Mouse (Mus musculus) megakaryocyte, embryonic 14.5 days (primary cell): ENCODE measurements around the gene Gm266. TPM values are rescaled to one million over a fixed set of nuclear protein-coding genes. Genes with fewer than 3 reads are reported as not detected.
A peak's percentile ranks its signal among the peaks of the same experiment; 100 is the strongest.

ENCODE experiments used
- H3K27me3 ChIP-seq: replicated peaks from 2 replicates; pipeline ENCODE3; 2012; ENCODE audit warnings: inconsistent platforms
- H3K36me3 ChIP-seq: replicated peaks from 2 replicates; pipeline ENCODE3; 2012; ENCODE audit warnings: low read length, inconsistent platforms, mixed read lengths
- H3K4me1 ChIP-seq: 2 replicates; pipeline ENCODE4 v1.6.1; 2012; ENCODE audit warnings: inconsistent platforms
- H3K4me3 ChIP-seq: replicated peaks from 2 replicates; pipeline ENCODE3; 2012; ENCODE audit warnings: moderate library complexity, mild to moderate bottlenecking, inconsistent platforms
- H3K9me3 ChIP-seq: 2 replicates; pipeline ENCODE4 v1.6.1; 2012; ENCODE audit warnings: inconsistent platforms
- FLI1 ChIP-seq: IDR thresholded peaks from 2 replicates; pipeline ENCODE4 v1.6.1; 2012; ENCODE audit warnings: low read length, inconsistent platforms, mixed read lengths
- GATA1 ChIP-seq: IDR thresholded peaks from 3 replicates; pipeline ENCODE4 v1.6.1; 2012; ENCODE audit warnings: mixed read lengths, low read length, inconsistent platforms, borderline replicate concordance
- polyA plus RNA-seq: library from polyadenylated mRNA; stranded (reverse); fragments of >175 nt; gene quantifications from 2 replicates; pipeline ENCODE4 v1.2.3, GENCODE M21; 2012; ENCODE audit warnings: low replicate concordance; ENCODE audit not compliant: insufficient read depth

The Gm266 gene
- polyA plus RNA-seq, result 0.22 TPM in 1 of 2 replicates, not detected in the other

- peaks cover 89% of the 10 kb centered on the region for H3K27me3 ChIP-seq
- H3K4me3 ChIP-seq, result peak within 1 kb of the TSS; percentile 89
- H3K36me3 ChIP-seq, result no peaks in the 10 kb centered on the region
- no peaks in the 10 kb centered on the region for H3K9me3 ChIP-seq
- H3K4me1 ChIP-seq, result peaks cover 34% of the 10 kb centered on the region
- TF ChIP-seq FLI1, result no peak
- no peak for TF ChIP-seq GATA1
Observed at GRCm38 (mm10) chr12:111485652-111486306, at the start of gene Gm266. Gene Gm266, minus strand, starts transcription at chr12:111485823.

GRCm38 (mm10) chr12:111535281-111535680 lies 49.7 kb upstream of the Gm266 start:
- TF ChIP-seq FLI1 (no peak), GATA1 (no peak)
- H3K4me3 ChIP-seq, result peak overlapping the region; percentile 79
- H3K27me3 ChIP-seq, result peaks cover 20% of the 10 kb centered on the region
- no peaks in the 10 kb centered on the region for H3K9me3 ChIP-seq
- H3K36me3 ChIP-seq, result peaks cover 14% of the 10 kb centered on the region
- H3K4me1 ChIP-seq, result peaks cover 62% of the 10 kb centered on the region

GRCm38 (mm10) chr12:111533096-111533794 lies 47.6 kb upstream of the Gm266 start:
- no peaks in the 10 kb centered on the region for H3K9me3 ChIP-seq
- H3K36me3 ChIP-seq, result no peaks in the 10 kb centered on the region
- TF ChIP-seq GATA1 (no peak), FLI1 (no peak)
- no peak overlapping the region for H3K4me3 ChIP-seq
- peaks cover 19% of the 10 kb centered on the region for H3K27me3 ChIP-seq
- H3K4me1 ChIP-seq, result peaks cover 51% of the 10 kb centered on the region

- TF ChIP-seq GATA1, result no peak
- no peak for TF ChIP-seq FLI1
- no peaks in the 10 kb centered on the region for H3K36me3 ChIP-seq
Observed at GRCm38 (mm10) chr12:111529192-111529591, 43.6 kb upstream of the Gm266 start.

GRCm38 (mm10) chr12:111527643-111528281 lies 42.1 kb upstream of the Gm266 start:
- H3K36me3 ChIP-seq, result no peaks in the 10 kb centered on the region
- no peak overlapping the region for H3K4me3 ChIP-seq
- peaks cover 28% of the 10 kb centered on the region for H3K4me1 ChIP-seq
- peaks cover 35% of the 10 kb centered on the region for H3K27me3 ChIP-seq
- TF ChIP-seq GATA1 (no peak), FLI1 (no peak)
- peaks cover 12% of the 10 kb centered on the region for H3K9me3 ChIP-seq

More at GRCm38 (mm10) chr12:111529192-111529591, 43.6 kb upstream of the Gm266 start:
- Histone ChIP-seq H3K4me1 (peaks cover 36% of the 10 kb centered on the region), H3K27me3 (peaks cover 36% of the 10 kb centered on the region), H3K4me3 (no peak overlapping the region), H3K9me3 (peaks cover 4% of the 10 kb centered on the region)

GRCm38 (mm10) chr12:111524883-111525282 lies 39.3 kb upstream of the Gm266 start:
- Histone ChIP-seq H3K36me3 (no peaks in the 10 kb centered on the region), H3K4me3 (no peak overlapping the region), H3K9me3 (peaks cover 12% of the 10 kb centered on the region), H3K4me1 (peaks cover 17% of the 10 kb centered on the region), H3K27me3 (peaks cover 34% of the 10 kb centered on the region)
- TF ChIP-seq GATA1, result no peak
- no peak for TF ChIP-seq FLI1

GRCm38 (mm10) chr12:111524469-111524868 lies 38.8 kb upstream of the Gm266 start:
- Histone ChIP-seq H3K27me3 (peaks cover 38% of the 10 kb centered on the region), H3K9me3 (peaks cover 12% of the 10 kb centered on the region), H3K36me3 (no peaks in the 10 kb centered on the region), H3K4me1 (peaks cover 17% of the 10 kb centered on the region), H3K4me3 (no peak overlapping the region)
- TF ChIP-seq FLI1, result no peak

GRCm38 (mm10) chr12:111520994-111521393 lies 35.4 kb upstream of the Gm266 start:
- Histone ChIP-seq H3K4me1 (peaks cover 41% of the 10 kb centered on the region), H3K4me3 (no peak overlapping the region), H3K9me3 (peaks cover 12% of the 10 kb centered on the region), H3K36me3 (no peaks in the 10 kb centered on the region), H3K27me3 (peaks cover 27% of the 10 kb centered on the region)
- TF ChIP-seq FLI1, result no peak
- TF ChIP-seq GATA1, result no peak

- Histone ChIP-seq H3K4me3 (no peak overlapping the region), H3K27me3 (peaks cover 21% of the 10 kb centered on the region), H3K9me3 (peaks cover 12% of the 10 kb centered on the region), H3K36me3 (no peaks in the 10 kb centered on the region), H3K4me1 (peaks cover 46% of the 10 kb centered on the region)
- no peak for TF ChIP-seq GATA1
- no peak for TF ChIP-seq FLI1
Observed at GRCm38 (mm10) chr12:111519821-111520220, 34.2 kb upstream of the Gm266 start.

GRCm38 (mm10) chr12:111518391-111518790 lies 32.8 kb upstream of the Gm266 start:
- H3K4me1 ChIP-seq, result peaks cover 51% of the 10 kb centered on the region
- TF ChIP-seq FLI1, result no peak
- no peak for TF ChIP-seq GATA1
- peaks cover 12% of the 10 kb centered on the region for H3K27me3 ChIP-seq
- no peaks in the 10 kb centered on the region for H3K36me3 ChIP-seq
- H3K9me3 ChIP-seq, result no peaks in the 10 kb centered on the region; the same call in 1 of the 2 replicates
- no peak overlapping the region for H3K4me3 ChIP-seq
